10 mouse cellular contexts compared by ENCODE assay signal in genomic region chr11:75735462-75736252, GRCm38 (mm10). TPM values are rescaled to one million over a fixed set of nuclear protein-coding genes. Genes with fewer than 3 reads are reported as not detected.
A peak's percentile ranks its signal among the peaks of the same experiment; 100 is the strongest.
DNase-seq lines count a peak whose midpoint lies in the region; ATAC-seq and TF ChIP-seq lines count a peak whose summit lies in the region.
"Had no signal": no experiment of that assay in that cellular context is flagged by ENCODE, and none has a peak within 500 bp of the region (broad histone marks: within the 10 kb centered on the region; RNA-seq: fewer than 3 reads in every experiment).

No protein-coding gene starts in this region.

- WGBS in heart, adult 2 months, result 52% methylated on average over 5 of the region's 5 CpGs
- WGBS in hindbrain, embryonic 10.5 days, result 84% methylated on average over 5 of the region's 5 CpGs
- WGBS in liver, embryonic 14.5 days (ENCODE audit: insufficient replicate concordance), result 74% methylated on average over 5 of the region's 5 CpGs

- no peak overlapping the region for H3K27ac ChIP-seq in heart, adult 2 months
- no peak overlapping the region for H3K27ac ChIP-seq in hindbrain, embryonic 10.5 days
- H3K27ac ChIP-seq in liver, embryonic 14.5 days, result no peak overlapping the region

- no peak overlapping the region for H3K9ac ChIP-seq in heart, adult 2 months (ENCODE audit: low read depth, low read length)
- no peak overlapping the region for H3K9ac ChIP-seq in liver, embryonic 14.5 days (replicated peaks)

- H3K4me2 ChIP-seq in liver, embryonic 14.5 days (ENCODE audit: low read depth), result peak overlapping the region; percentile 91

- no peaks in the 10 kb centered on the region for H3K27me3 ChIP-seq in heart, adult 2 months (ENCODE audit: control insufficient read depth, insufficient read depth, low read length)
- no peaks in the 10 kb centered on the region for H3K27me3 ChIP-seq in hindbrain, embryonic 10.5 days (ENCODE audit: insufficient read depth, poor library complexity, severe bottlenecking)
- H3K27me3 ChIP-seq in liver, embryonic 14.5 days (ENCODE audit: control insufficient read depth, insufficient read depth, low read length), result no peaks in the 10 kb centered on the region

- TF ChIP-seq POLR2A in heart, adult 2 months (IDR thresholded peaks at IDR 0.05; ENCODE audit: insufficient read depth, low read depth, low read length), result no peak

- intact Hi-C loops in heart, adult 2 months (cut with DNase I), result no loop called here

- DNase-seq in heart, adult 2 months, result no peak
- DNase-seq in heart, adult 9 months (ENCODE audit: low spot score in 2 of 2), result no peak
- peak; percentile 50 for DNase-seq in A20 (ENCODE audit: low read depth, low spot score)
- no peak for DNase-seq in hindbrain, embryonic 10.5 days (ENCODE audit: low spot score)
- DNase-seq in liver, embryonic 14.5 days (ENCODE audit: low read depth in 3 of 3, low spot score in 3 of 3), result no peak
- DNase-seq in yolk sac, embryonic 10.5 days (ENCODE audit: low spot score), result no peak
- DNase-seq in right cerebral cortex, postnatal 25 days, result no peak
- DNase-seq in retina, postnatal 1 day, result no peak
- DNase-seq: cerebellum, postnatal 36 days; thymus, postnatal 4 days had no signal

- peaks cover 49% of the 10 kb centered on the region for H3K36me3 ChIP-seq in heart, adult 2 months (ENCODE audit: control insufficient read depth, insufficient read depth, low read length)
- H3K36me3 ChIP-seq in hindbrain, embryonic 10.5 days, result peaks cover 46% of the 10 kb centered on the region
- H3K36me3 ChIP-seq in liver, embryonic 14.5 days (replicated peaks; ENCODE audit: control insufficient read depth, insufficient read depth, low read depth), result peaks cover 5% of the 10 kb centered on the region

- peaks cover 21% of the 10 kb centered on the region for H3K4me1 ChIP-seq in heart, adult 2 months (ENCODE audit: control insufficient read depth, insufficient read depth, low read length)
- peaks cover 44% of the 10 kb centered on the region for H3K4me1 ChIP-seq in hindbrain, embryonic 10.5 days (replicated peaks)
- H3K4me1 ChIP-seq in liver, embryonic 14.5 days (replicated peaks; ENCODE audit: control insufficient read depth in 2 of 2, insufficient read depth in 2 of 2, low read length in 1 of 2), result peaks cover 15 to 34% of the 10 kb centered on the region in 2 experiments

- no peaks in the 10 kb centered on the region for H3K9me3 ChIP-seq in hindbrain, embryonic 10.5 days
- H3K9me3 ChIP-seq in liver, embryonic 14.5 days (ENCODE audit: control insufficient read depth, low read length), result no peaks in the 10 kb centered on the region

- TF ChIP-seq EP300 in heart, adult 2 months (IDR thresholded peaks at IDR 0.05; ENCODE audit: insufficient read depth, low read depth, low read length), result no peak
- TF ChIP-seq EP300 in liver, embryonic 14.5 days (IDR thresholded peaks at IDR 0.05; ENCODE audit: low read depth), result no peak

- ATAC-seq in liver, embryonic 14.5 days (ENCODE audit: insufficient read depth), result no peak

- H3K4me3 ChIP-seq in heart, adult 2 months, result peak overlapping the region; percentile 2
- H3K4me3 ChIP-seq in hindbrain, embryonic 10.5 days, result peak overlapping the region; percentile 99
- no peak overlapping the region for H3K4me3 ChIP-seq in liver, embryonic 14.5 days (ENCODE audit: insufficient read depth in 1 of 2, low read depth in 2 of 2, low read length in 2 of 2)

- no peak for TF ChIP-seq CTCF in heart, adult 2 months (IDR thresholded peaks at IDR 0.05)
- TF ChIP-seq CTCF in liver, embryonic 14.5 days (IDR thresholded peaks at IDR 0.05; ENCODE audit: low read depth), result no peak

- peaks cover 21% of the 10 kb centered on the region for H3K79me2 ChIP-seq in heart, adult 2 months (replicated peaks; ENCODE audit: control insufficient read depth, insufficient read depth, low read length)

RNA-seq across cellular contexts. Expression of gene Ywhae, which starts 3.0 kb away (rescaled TPM):
- total RNA-seq in heart, adult 2 months (2021), result 100 to 1,000 TPM; 503 to 554 TPM
- 206 and 352 TPM in 2 replicates for polyA plus RNA-seq in heart, adult 2 months (2012; rRNA removed)
- 1,323 and 1,330 TPM in 2 replicates for polyA plus RNA-seq in hindbrain, embryonic 10.5 days (2016; fragmentation: Nextera tagmentation; extraction: Ambion mirVana)
- 127 and 175 TPM in 2 replicates for polyA plus RNA-seq in liver, embryonic 14.5 days (2012; rRNA removed)
- 231 and 245 TPM in 2 replicates for polyA plus RNA-seq in liver, embryonic 14.5 days (2014; fragmentation: Nextera tagmentation; extraction: Ambion mirVana)

RNA-seq across cellular contexts. Expression of gene Crk, which starts 56.6 kb away (rescaled TPM):
- 10 to 100 TPM; 82.9 to 90.3 TPM for total RNA-seq in heart, adult 2 months (2021)
- 27.6 and 64.4 TPM in 2 replicates for polyA plus RNA-seq in heart, adult 2 months (2012; rRNA removed)
- 107 and 122 TPM in 2 replicates for polyA plus RNA-seq in hindbrain, embryonic 10.5 days (2016; fragmentation: Nextera tagmentation; extraction: Ambion mirVana)
- polyA plus RNA-seq in liver, embryonic 14.5 days (2012; rRNA removed), result 15.0 and 20.1 TPM in 2 replicates
- 24.5 and 27.7 TPM in 2 replicates for polyA plus RNA-seq in liver, embryonic 14.5 days (2014; fragmentation: Nextera tagmentation; extraction: Ambion mirVana)

Comparison
In these comparisons a context has a peak if more than half of its experiments do, and no peak if none do; other contexts are left out.
1. H3K4me3 ChIP-seq: peak in heart, adult 2 months (single experiment) and hindbrain, embryonic 10.5 days (single experiment); none in liver, embryonic 14.5 days (0 of 2).